Mouse (Mus musculus) liver, embryonic 13.5 days (tissue): Measurements from ENCODE around the gene Gse1. TPM values are rescaled to one million over a fixed set of nuclear protein-coding genes. Genes with fewer than 3 reads are reported as not detected.

Experiments used
- ATAC-seq: fragments of 200-750 bp; cut with Nextera tagmentation; 2 replicates; pipeline ENCODE4 v1.8.0; 2017; ENCODE audit warnings: low read depth, mild to moderate bottlenecking, moderate number of reproducible peaks, moderate library complexity
- DNase-seq: peaks from one replicate; pipeline ENCODE4 v3.0.0; 2022
- H3K27ac ChIP-seq: fragments of 300-500 bp; sonication (generic); 2 replicates; pipeline ENCODE4 v1.5.1; 2015; ENCODE audit warnings: moderate library complexity, mild to moderate bottlenecking, inconsistent platforms
- H3K27me3 ChIP-seq: fragments of 300-500 bp; sonication (generic); 2 replicates; pipeline ENCODE4 v1.6.1; 2015; ENCODE audit warnings: mild to moderate bottlenecking, inconsistent platforms
- H3K36me3 ChIP-seq: fragments of 300-500 bp; sonication (generic); 2 replicates; pipeline ENCODE4 v1.6.1; 2015; ENCODE audit warnings: mild to moderate bottlenecking, inconsistent platforms
- H3K4me1 ChIP-seq: fragments of 300-500 bp; sonication (generic); replicated peaks from 2 replicates; pipeline ENCODE4 v1.6.1; 2015; ENCODE audit warnings: inconsistent platforms
- H3K4me2 ChIP-seq: fragments of 300-500 bp; sonication (generic); 2 replicates; pipeline ENCODE4 v1.6.1; 2015; ENCODE audit warnings: inconsistent platforms, mild to moderate bottlenecking, moderate library complexity
- H3K4me3 ChIP-seq: fragments of 300-500 bp; sonication (generic); replicated peaks from 2 replicates; pipeline ENCODE4 v1.5.1; 2015; ENCODE audit warnings: mild to moderate bottlenecking, inconsistent platforms
- H3K9ac ChIP-seq: fragments of 300-500 bp; sonication (generic); 2 replicates; pipeline ENCODE4 v1.6.1; 2015; ENCODE audit warnings: mild to moderate bottlenecking, inconsistent platforms
- H3K9me3 ChIP-seq: fragments of 300-500 bp; sonication (generic); replicated peaks from 2 replicates; pipeline ENCODE4 v1.6.1; 2016; ENCODE audit warnings: inconsistent platforms
- WGBS: fragments of 180-500 bp; shearing (Covaris S2); methylation state at CpG from one replicate; pipeline ENCODE4 v1.1.7; 2015; ENCODE audit not compliant: insufficient replicate concordance; 5-methylcytosine and 5-hydroxymethylcytosine counted together
- polyA plus RNA-seq: library from polyadenylated mRNA; unstranded; fragments of >200 nt; fragmentation: Nextera tagmentation; extraction: Ambion mirVana; gene quantifications from 2 replicates; pipeline ENCODE4 v1.2.1, GENCODE M21; 2015

Gene Gse1
- polyA plus RNA-seq, 1 experiment from 2014 or later, result 8.3 TPM

DNA sequence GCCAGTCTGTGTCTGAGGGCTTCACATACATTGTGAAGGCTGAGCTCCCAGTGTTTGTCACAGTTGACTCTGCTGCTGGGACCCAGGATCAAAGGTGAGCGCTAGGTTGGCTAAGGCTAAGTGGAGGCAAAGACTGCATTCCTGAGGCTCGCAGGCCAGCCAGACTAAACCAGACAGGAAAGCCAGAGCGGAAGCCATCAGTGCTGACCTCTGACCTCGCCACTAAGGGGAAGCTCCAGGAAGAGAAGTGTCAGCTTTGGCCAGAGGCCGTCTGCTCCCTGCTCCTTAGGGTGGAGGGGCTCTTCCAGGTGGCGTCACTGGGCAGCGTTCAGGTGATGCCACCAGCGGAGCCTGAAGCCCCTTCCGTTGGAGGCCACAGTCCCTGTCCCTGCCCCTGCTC lies 347.5 kb downstream of the Gse1 start:
- no peaks in the 10 kb centered on the region for H3K9me3 ChIP-seq
- no peak overlapping the region for H3K9ac ChIP-seq
- H3K27me3 ChIP-seq, result no peaks in the 10 kb centered on the region
- WGBS, result 82% methylated on average over 9 of the region's 9 CpGs
- no peak overlapping the region for H3K4me2 ChIP-seq
- H3K36me3 ChIP-seq, result peaks cover 99% of the 10 kb centered on the region
- DNase-seq, result no peak
- ATAC-seq, result peak; percentile 10; the same call in 1 of the 2 replicates
- peak overlapping the region; percentile 64 for H3K27ac ChIP-seq
- peaks cover 20% of the 10 kb centered on the region for H3K4me1 ChIP-seq
- no peak overlapping the region for H3K4me3 ChIP-seq

DNA sequence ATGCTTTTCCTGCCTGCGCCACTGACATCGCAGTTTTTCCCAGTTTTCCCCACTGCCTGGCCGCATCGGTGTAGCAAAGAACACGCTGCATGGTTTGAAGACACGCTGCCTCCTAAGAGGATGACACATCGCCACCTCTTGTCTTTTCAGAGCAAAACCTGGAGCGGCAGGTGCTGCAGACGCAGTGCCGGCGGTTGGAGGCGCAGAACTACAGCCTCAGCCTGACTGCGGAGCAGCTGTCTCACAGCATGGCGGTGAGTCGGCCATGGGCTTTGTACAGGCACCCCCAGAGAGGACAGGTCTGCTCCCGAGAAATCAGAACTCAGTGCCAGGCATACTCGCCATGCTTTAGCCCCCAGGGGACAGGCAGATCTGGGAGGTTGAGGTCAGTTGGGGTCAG lies 349.6 kb downstream of the Gse1 start:
- 94% methylated on average over 17 of the region's 17 CpGs for WGBS
- Histone ChIP-seq H3K9ac (no peak overlapping the region), H3K4me1 (peaks cover 25% of the 10 kb centered on the region), H3K36me3 (peaks cover 99% of the 10 kb centered on the region), H3K27me3 (no peaks in the 10 kb centered on the region), H3K9me3 (no peaks in the 10 kb centered on the region), H3K4me3 (no peak overlapping the region), H3K4me2 (no peak overlapping the region), H3K27ac (no peak overlapping the region)
- ATAC-seq (no peak), DNase-seq (no peak)

- no peak overlapping the region for H3K27ac ChIP-seq
- no peaks in the 10 kb centered on the region for H3K27me3 ChIP-seq
- 86% methylated on average over 8 of the region's 8 CpGs for WGBS
- H3K9me3 ChIP-seq, result no peaks in the 10 kb centered on the region
- ATAC-seq (no peak), DNase-seq (no peak)
- no peak overlapping the region for H3K4me3 ChIP-seq
- peaks cover 92% of the 10 kb centered on the region for H3K36me3 ChIP-seq
- peaks cover 21% of the 10 kb centered on the region for H3K4me1 ChIP-seq
- H3K9ac ChIP-seq, result no peak overlapping the region
- H3K4me2 ChIP-seq, result no peak overlapping the region
Measured at GRCm38 (mm10) chr8:120580336-120581000, 352.2 kb downstream of the Gse1 start.

- Histone ChIP-seq H3K4me1 (peaks cover 13% of the 10 kb centered on the region), H3K4me2 (no peak overlapping the region), H3K9ac (no peak overlapping the region), H3K27ac (no peak overlapping the region), H3K4me3 (no peak overlapping the region), H3K9me3 (no peaks in the 10 kb centered on the region), H3K27me3 (no peaks in the 10 kb centered on the region), H3K36me3 (peaks cover 91% of the 10 kb centered on the region)
- 86% methylated on average over 12 of the region's 12 CpGs for WGBS
- DNase-seq (no peak), ATAC-seq (no peak)
Measured at GRCm38 (mm10) chr8:120581329-120581728, 353.1 kb downstream of the Gse1 start.

- H3K9ac ChIP-seq, result no peak overlapping the region
- 85% methylated on average over 8 of the region's 8 CpGs for WGBS
- H3K27me3 ChIP-seq, result no peaks in the 10 kb centered on the region
- H3K4me3 ChIP-seq, result no peak overlapping the region
- ATAC-seq, result no peak
- no peaks in the 10 kb centered on the region for H3K9me3 ChIP-seq
- no peak overlapping the region for H3K27ac ChIP-seq
- H3K4me2 ChIP-seq, result no peak overlapping the region
- peaks cover 91% of the 10 kb centered on the region for H3K36me3 ChIP-seq
- DNase-seq, result no peak
- peaks cover 14% of the 10 kb centered on the region for H3K4me1 ChIP-seq
Measured at GRCm38 (mm10) chr8:120581811-120582210, 353.6 kb downstream of the Gse1 start.

DNA sequence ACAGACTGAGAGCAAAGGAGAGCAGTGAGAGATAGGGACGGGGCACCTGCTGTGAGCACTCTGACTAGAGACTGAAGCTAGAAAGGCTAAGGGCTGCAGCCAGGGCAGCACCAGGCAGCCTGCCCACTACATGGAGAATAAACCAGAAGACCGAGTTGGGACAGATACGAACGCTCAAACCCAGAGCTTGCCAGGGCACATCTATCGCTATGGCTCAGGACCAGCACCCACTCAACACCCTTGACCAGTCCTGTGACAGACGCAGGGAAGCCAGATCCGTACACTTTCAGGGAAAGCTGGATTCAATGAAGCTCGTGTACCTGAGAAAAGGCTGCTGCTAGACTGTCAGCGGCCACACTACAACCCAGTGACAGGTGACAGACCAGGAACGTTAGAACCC lies 357.3 kb downstream of the Gse1 start:
- ATAC-seq (no peak), DNase-seq (no peak)
- Histone ChIP-seq H3K9me3 (no peaks in the 10 kb centered on the region), H3K27ac (0 out of 2 replicates have a peak overlapping the region, but pooled peaks have one; percentile 10), H3K9ac (no peak overlapping the region), H3K4me2 (no peak overlapping the region), H3K36me3 (peaks cover 63% of the 10 kb centered on the region), H3K27me3 (no peaks in the 10 kb centered on the region), H3K4me3 (no peak overlapping the region), H3K4me1 (peaks cover 42% of the 10 kb centered on the region)
- 86% methylated on average over 10 of the region's 10 CpGs for WGBS

DNA sequence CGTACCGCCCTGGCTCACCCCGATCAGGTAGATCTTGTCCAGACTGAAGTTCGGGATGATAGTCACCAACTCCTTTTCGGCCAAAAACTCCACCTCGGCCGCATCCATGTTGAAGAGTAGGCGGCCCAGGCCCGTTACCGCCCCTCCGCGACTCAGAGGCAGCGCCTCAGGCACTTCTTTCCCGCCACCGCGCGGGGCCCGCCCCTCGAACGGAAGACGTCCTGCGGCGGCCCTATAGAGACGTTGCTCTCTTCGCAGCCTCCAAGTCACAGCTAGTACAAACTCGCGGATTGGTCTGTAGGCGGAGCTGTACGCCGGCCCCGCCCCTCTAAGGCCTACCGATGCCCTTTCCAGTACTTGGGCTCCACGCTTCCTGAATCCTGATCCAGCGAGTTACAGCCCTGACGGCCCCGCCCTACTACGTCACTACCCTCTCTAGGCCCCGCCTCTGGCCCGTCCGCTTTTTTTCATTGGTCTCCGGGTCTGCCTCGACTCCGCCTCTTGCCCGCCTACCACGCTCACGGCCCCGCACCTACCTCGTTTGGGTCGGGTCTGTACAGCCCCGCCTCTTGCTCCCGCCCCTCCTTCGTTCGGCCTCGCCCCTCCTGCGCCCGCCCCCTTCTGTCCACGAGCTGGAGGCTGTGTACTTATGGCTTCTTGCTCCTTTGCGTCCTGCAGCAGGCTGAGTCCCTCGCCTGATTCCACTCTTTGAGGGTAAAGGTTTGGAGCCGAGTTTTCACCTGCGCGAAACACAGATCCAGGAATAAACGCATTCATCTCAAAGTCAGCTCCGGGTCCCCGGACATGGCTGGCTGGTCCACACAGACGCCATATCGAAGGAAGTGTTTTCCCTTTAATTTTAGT lies 360.9 kb downstream of the Gse1 start, which contains the start of gene Gins2:
Gins2 (minus strand) TSS at position 397 of the 864 bp plus-strand sequence.
- peak within 1 kb of the TSS; percentile 91 for H3K4me3 ChIP-seq
- ATAC-seq (peak; percentile 96), DNase-seq (peak; percentile 100)
- H3K4me2 ChIP-seq, result peak within 1 kb of the TSS; percentile 98
- no peaks in the 10 kb centered on the region for H3K9me3 ChIP-seq
- H3K4me1 ChIP-seq, result peaks cover 42% of the 10 kb centered on the region
- peak within 1 kb of the TSS; percentile 93 for H3K9ac ChIP-seq
- H3K27me3 ChIP-seq, result no peaks in the 10 kb centered on the region
- H3K27ac ChIP-seq, result peak within 1 kb of the TSS; percentile 83
- peaks cover 34% of the 10 kb centered on the region for H3K36me3 ChIP-seq
- under 1% methylated on average over 67 of the region's 67 CpGs for WGBS

GRCm38 (mm10) chr8:120589921-120590320 lies 361.7 kb downstream of the Gse1 start:
- 0 out of 2 replicates have a peak, but pooled peaks cover 4% of the 10 kb centered on the region for H3K9me3 ChIP-seq
- H3K4me1 ChIP-seq, result peaks cover 42% of the 10 kb centered on the region
- H3K4me2 ChIP-seq, result peak overlapping the region; percentile 98
- peak overlapping the region; percentile 34 for H3K27ac ChIP-seq
- DNase-seq (no peak), ATAC-seq (no peak)
- H3K27me3 ChIP-seq, result no peaks in the 10 kb centered on the region
- 44% methylated on average over 2 of the region's 2 CpGs for WGBS
- peak overlapping the region; percentile 65 for H3K9ac ChIP-seq
- peaks cover 26% of the 10 kb centered on the region for H3K36me3 ChIP-seq
- H3K4me3 ChIP-seq, result peak overlapping the region; percentile 91

- Histone ChIP-seq H3K4me2 (no peak overlapping the region), H3K9me3 (0 out of 2 replicates have a peak, but pooled peaks cover 4% of the 10 kb centered on the region), H3K4me3 (no peak overlapping the region), H3K27ac (no peak overlapping the region), H3K9ac (no peak overlapping the region), H3K4me1 (peaks cover 40% of the 10 kb centered on the region), H3K36me3 (peaks cover 9% of the 10 kb centered on the region), H3K27me3 (no peaks in the 10 kb centered on the region)
- DNase-seq, result no peak
- 57% methylated on average over 10 of the region's 10 CpGs for WGBS
- no peak for ATAC-seq
Measured at GRCm38 (mm10) chr8:120591587-120592292, 363.5 kb downstream of the Gse1 start.

DNA sequence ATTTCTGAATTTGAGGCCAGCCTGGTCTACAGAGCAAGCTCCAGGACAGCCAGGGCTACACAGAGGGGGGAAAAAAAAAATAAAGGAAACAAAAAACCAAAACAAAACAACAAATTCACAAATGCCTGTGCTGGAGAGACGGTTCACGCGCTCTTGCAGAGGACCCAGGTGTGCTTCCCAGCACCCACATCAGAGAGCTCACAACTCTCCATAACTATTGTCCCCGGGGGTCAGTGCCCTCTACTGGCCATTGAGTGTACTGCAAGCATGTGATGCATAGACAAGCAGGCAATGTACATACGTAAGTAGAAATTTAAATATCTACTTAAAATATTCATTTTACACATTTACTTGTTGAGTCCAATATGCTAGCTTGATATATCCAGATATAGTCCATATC lies 366.3 kb downstream of the Gse1 start:
- no peak for ATAC-seq
- H3K9ac ChIP-seq, result no peak overlapping the region
- 79% methylated on average over 5 of the region's 5 CpGs for WGBS
- no peaks in the 10 kb centered on the region for H3K36me3 ChIP-seq
- no peak overlapping the region for H3K4me3 ChIP-seq
- no peak overlapping the region for H3K27ac ChIP-seq
- peaks cover 8% of the 10 kb centered on the region; the same call in 1 of the 2 replicates for H3K27me3 ChIP-seq
- H3K9me3 ChIP-seq, result 0 out of 2 replicates have a peak, but pooled peaks cover 4% of the 10 kb centered on the region
- no peak for DNase-seq
- peaks cover 22% of the 10 kb centered on the region for H3K4me1 ChIP-seq
- no peak overlapping the region for H3K4me2 ChIP-seq

- Histone ChIP-seq H3K4me1 (peaks cover 15% of the 10 kb centered on the region), H3K9ac (no peak overlapping the region), H3K4me2 (no peak overlapping the region), H3K27ac (no peak overlapping the region), H3K9me3 (0 out of 2 replicates have a peak, but pooled peaks cover 4% of the 10 kb centered on the region), H3K27me3 (peaks cover 8% of the 10 kb centered on the region; the same call in 1 of the 2 replicates), H3K4me3 (no peak overlapping the region), H3K36me3 (no peaks in the 10 kb centered on the region)
- WGBS, result 12% methylated on average over 5 of the region's 5 CpGs
- DNase-seq (no peak), ATAC-seq (0 out of 2 replicates have a peak, but pooled peaks have one; percentile 15)
Measured at GRCm38 (mm10) chr8:120595963-120596362, 367.7 kb downstream of the Gse1 start.
